Mouse (Mus musculus) CH12.LX (cell line): ENCODE data around the gene Mmp27.

ENCODE experiments used
- CHD1 ChIP-seq: IDR thresholded peaks from 2 replicates; pipeline ENCODE4 v1.6.1; 2012; ENCODE audit warnings: low read depth, low read length, improper control_type of control experiment, inconsistent platforms
- CTCF ChIP-seq, 2 experiments: IDR thresholded peaks in 1 of 2; conservative IDR thresholded peaks in 1 of 2; 2 replicates each; pipeline ENCODE4 v1.5.1; 2011 to 2012; ENCODE audit warnings: low read depth in 2 of 2, low read length in 2 of 2, improper control_type of control experiment in 1 of 2, inconsistent platforms in 1 of 2, mild to moderate bottlenecking in 1 of 2, moderate library complexity in 1 of 2
- MEF2A ChIP-seq: IDR thresholded peaks from 2 replicates; pipeline ENCODE4 v1.6.1; 2014; ENCODE audit warnings: low read depth, mild to moderate bottlenecking, inconsistent platforms, low read length, improper control_type of control experiment, borderline replicate concordance
- RAD21 ChIP-seq: IDR thresholded peaks from 2 replicates; pipeline ENCODE4 v1.6.1; 2011; ENCODE audit warnings: low read depth, mild to moderate bottlenecking, low read length, improper control_type of control experiment, moderate library complexity
- SIN3A ChIP-seq: IDR thresholded peaks from 2 replicates; pipeline ENCODE4 v1.6.1; 2012; ENCODE audit warnings: low read length, improper control_type of control experiment, inconsistent platforms
- TCF12 ChIP-seq: IDR thresholded peaks from 2 replicates; pipeline ENCODE4 v1.6.1; 2014; ENCODE audit warnings: low read depth, mild to moderate bottlenecking, inconsistent platforms, low read length, improper control_type of control experiment
- USF1 ChIP-seq: IDR thresholded peaks from 2 replicates; pipeline ENCODE4 v1.6.1; 2014; ENCODE audit warnings: low read depth, mild to moderate bottlenecking, inconsistent platforms, low read length, improper control_type of control experiment
- USF2 ChIP-seq: conservative IDR thresholded peaks from 2 replicates; pipeline ENCODE4 v1.6.1; 2011; ENCODE audit warnings: low read depth, low read length, improper control_type of control experiment
- ZKSCAN1 ChIP-seq: IDR thresholded peaks from 2 replicates; pipeline ENCODE4 v1.6.1; 2012; ENCODE audit warnings: low read depth, inconsistent platforms, low read length, improper control_type of control experiment, borderline replicate concordance

DNA sequence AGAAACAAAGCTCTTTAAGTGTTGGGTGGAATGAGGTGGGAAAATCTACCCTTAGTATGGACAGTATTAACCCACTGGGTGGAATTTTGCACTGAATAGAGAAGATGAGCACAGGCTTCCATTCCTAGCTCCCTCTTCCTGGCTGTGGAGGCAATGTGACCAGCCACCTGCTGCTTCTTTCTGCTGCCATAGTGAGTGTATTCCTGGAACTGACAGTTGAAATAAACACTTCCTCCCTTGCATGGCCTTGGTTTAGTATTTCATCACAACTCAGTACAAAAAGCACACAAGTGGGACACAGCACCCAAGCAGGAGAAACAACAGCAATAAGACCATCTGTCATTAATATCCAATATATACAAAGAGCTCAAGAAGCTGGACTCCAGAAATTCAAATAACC lies 19.3 kb upstream of the Mmp27 start:
- TF ChIP-seq CTCF (conservative IDR thresholded peaks at IDR 0.05 in 1 of 2, IDR thresholded peaks at IDR 0.05 in 1 of 2; ENCODE audit: low read depth in 2 of 2, low read length in 2 of 2) (no peak), TCF12 (no peak), RAD21 (no peak), MEF2A (no peak), ZKSCAN1 (no peak), USF2 (no peak), CHD1 (no peak), USF1 (no peak), SIN3A (no peak)
